In the genomic region with DNA sequence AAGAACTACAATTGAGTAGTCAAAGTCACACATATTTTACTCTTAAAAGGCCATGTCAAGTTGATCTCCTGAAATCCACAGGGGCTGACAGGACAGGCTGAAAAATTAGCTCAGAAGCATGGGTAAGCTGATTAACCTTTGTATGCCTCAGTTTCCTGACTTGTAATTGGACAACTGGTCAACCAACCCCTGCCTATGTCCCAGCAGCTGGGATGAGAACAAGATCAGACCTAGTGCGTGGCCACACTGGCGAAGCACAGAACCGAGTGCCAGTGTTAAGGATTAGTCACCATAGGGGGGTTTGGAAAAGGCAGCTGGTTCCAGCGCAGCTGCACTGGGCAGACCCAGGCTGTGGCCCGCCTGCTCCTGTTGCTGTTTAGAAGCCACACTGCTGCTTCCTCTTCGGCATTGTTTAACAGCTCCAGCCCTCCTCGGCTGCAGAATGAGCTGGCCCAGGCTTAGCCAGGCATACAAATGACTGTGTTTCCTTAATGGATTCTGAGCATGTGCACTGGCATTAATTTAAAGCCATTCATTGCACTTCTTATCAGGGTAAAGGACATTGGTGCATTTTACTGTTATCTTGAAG, we compare ENCODE assay signal across 9 mouse cellular contexts.
DNase-seq lines count a peak whose midpoint lies in the region; ATAC-seq and TF ChIP-seq lines count a peak whose summit lies in the region.
"Had no signal": no experiment of that assay in that cellular context is flagged by ENCODE, and none has a peak within 500 bp of the region (broad histone marks: within the 10 kb centered on the region; RNA-seq: fewer than 3 reads in every experiment).

No protein-coding gene starts in this region.

- H3ac ChIP-seq in myocyte (ENCODE audit: control insufficient read depth, insufficient read length) = no peak overlapping the region

- no peak overlapping the region for H3K4me2 ChIP-seq in hindbrain, embryonic 13.5 days
- H3K4me2 ChIP-seq in myocyte (ENCODE audit: low read depth) = peak overlapping the region; percentile 8

- no peak overlapping the region for H3K9ac ChIP-seq in hindbrain, embryonic 13.5 days

- peaks cover 17% of the 10 kb centered on the region for H3K4me1 ChIP-seq in hindbrain, embryonic 13.5 days (replicated peaks)

- ATAC-seq in hindbrain, embryonic 13.5 days (ENCODE audit: low FRiP score) = peak; percentile 69; the same call in 1 of the 2 replicates

- TF ChIP-seq POLR2A in myocyte (IDR thresholded peaks at IDR 0.05; ENCODE audit: insufficient read length, low read depth) = no peak

- peak overlapping the region; percentile 73 for H3K27ac ChIP-seq in hindbrain, embryonic 13.5 days
- H3K27ac ChIP-seq: left cerebral cortex, adult 2 months had no signal

- no peaks in the 10 kb centered on the region for H3K9me3 ChIP-seq in hindbrain, embryonic 13.5 days

- H3K27me3 ChIP-seq in hindbrain, embryonic 13.5 days = no peaks in the 10 kb centered on the region
- H3K27me3 ChIP-seq in myocyte (ENCODE audit: control insufficient read depth, insufficient read depth, insufficient read length) = no peaks in the 10 kb centered on the region

- WGBS in hindbrain, embryonic 13.5 days = 29% methylated on average over 7 of the region's 7 CpGs

- no peaks in the 10 kb centered on the region for H3K36me3 ChIP-seq in hindbrain, embryonic 13.5 days
- H3K36me3 ChIP-seq in myocyte (ENCODE audit: control insufficient read depth, insufficient read depth) = no peaks in the 10 kb centered on the region

- peak; percentile 27 to 28 for DNase-seq in cerebellum, postnatal 14 days
- no peak for DNase-seq in cerebellum, adult 11-12 months
- peak; percentile 2 for DNase-seq in embryo, embryonic 9.5 days (ENCODE audit: extremely low spot score)
- peak; percentile 34 to 50 for DNase-seq in layer of hippocampus, postnatal 10 days (ENCODE audit: low spot score in 2 of 2)
- DNase-seq in adrenal gland, adult (ENCODE audit: inconsistent age in 2 of 2, low spot score in 1 of 2) = no peak
- DNase-seq in spleen, adult 12 weeks (ENCODE audit: low spot score) = no peak

- H3K4me3 ChIP-seq in hindbrain, embryonic 13.5 days = no peak overlapping the region
- H3K4me3 ChIP-seq in myocyte = no peak overlapping the region
- H3K4me3 ChIP-seq: left cerebral cortex, adult 2 months had no signal

- no peaks in the 10 kb centered on the region for H3K79me2 ChIP-seq in myocyte (ENCODE audit: control insufficient read depth, insufficient read depth)

TF ChIP-seq in myocyte, 11 proteins besides CTCF, POLR2A, EP300 and RAD21:
- no peak for TF ChIP-seq E2F4 (IDR thresholded peaks at IDR 0.05; ENCODE audit: insufficient read depth)
- peak; percentile 74 to 100 (median 97) for TF ChIP-seq MYOG (IDR thresholded peaks at IDR 0.05; ENCODE audit: control insufficient read depth in 1 of 3, insufficient read depth in 1 of 3, insufficient read length in 2 of 3, low read depth in 2 of 3)
- no peak for TF ChIP-seq REST (IDR thresholded peaks at IDR 0.05; ENCODE audit: insufficient read depth, insufficient read length)
- no peak for TF ChIP-seq CEBPB (IDR thresholded peaks at IDR 0.05; ENCODE audit: insufficient read depth, poor library complexity, severe bottlenecking)
- no peak for TF ChIP-seq USF1 (IDR thresholded peaks at IDR 0.05; ENCODE audit: low read depth)
- no peak for TF ChIP-seq MAX (IDR thresholded peaks at IDR 0.05; ENCODE audit: low read depth)
- no peak for TF ChIP-seq SRF (IDR thresholded peaks at IDR 0.05; ENCODE audit: control insufficient read depth, insufficient read length, low read depth)
- TF ChIP-seq TCF12 (IDR thresholded peaks at IDR 0.05; ENCODE audit: insufficient read depth, poor library complexity, severe bottlenecking) = peak; percentile 93
- no peak for TF ChIP-seq POLR2AphosphoS2 (IDR thresholded peaks at IDR 0.05; ENCODE audit: insufficient read length, low read depth)
- TF ChIP-seq TCF3 (IDR thresholded peaks at IDR 0.05; ENCODE audit: insufficient read length, low read depth) = peak; percentile 96
- TF ChIP-seq MYOD1 (IDR thresholded peaks at IDR 0.05; ENCODE audit: control insufficient read depth in 1 of 3, insufficient read length in 2 of 3, low read depth in 2 of 3) = peak in 2 of 3 experiments; percentile 97 to 99

Comparison
In these comparisons a context has a peak if more than half of its experiments do, and no peak if none do; other contexts are left out.
1. DNase-seq: peak in cerebellum, postnatal 14 days (2 of 2), embryo, embryonic 9.5 days (single experiment) and layer of hippocampus, postnatal 10 days (2 of 2); none in cerebellum, adult 11-12 months (single experiment), adrenal gland, adult (0 of 2) and spleen, adult 12 weeks (single experiment).